Mouse (Mus musculus) retina, postnatal 1 day (tissue): Measurements from ENCODE around the gene Fam173a.

Source experiments
- DNase-seq: peaks from one replicate; pipeline ENCODE4 v3.0.0-alpha.2; 2012

Gene Fam173a

DNA sequence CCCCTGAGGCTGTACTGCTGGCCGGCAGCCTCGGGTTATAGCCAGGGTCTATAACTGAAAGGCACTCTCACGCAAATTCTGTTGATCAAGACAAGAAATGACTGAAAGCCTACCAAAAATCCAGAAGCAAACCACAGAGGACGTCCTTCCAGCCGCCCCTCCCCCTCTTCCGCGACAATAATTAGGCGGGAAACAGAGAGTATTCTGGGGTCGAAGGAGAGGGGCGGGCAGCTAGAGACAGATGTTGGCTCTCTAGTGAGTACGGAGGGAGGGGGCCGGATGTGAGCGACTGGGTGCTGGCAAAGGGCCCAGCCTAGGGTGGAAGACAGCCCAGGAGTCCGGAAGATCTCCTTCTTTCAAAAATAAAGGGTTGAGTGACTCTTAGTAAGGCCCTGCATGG is at the start of gene Fam173a:
Fam173a (minus strand) TSS at position 287 of the 400 bp plus-strand sequence.
- peak; percentile 92 for DNase-seq

DNA sequence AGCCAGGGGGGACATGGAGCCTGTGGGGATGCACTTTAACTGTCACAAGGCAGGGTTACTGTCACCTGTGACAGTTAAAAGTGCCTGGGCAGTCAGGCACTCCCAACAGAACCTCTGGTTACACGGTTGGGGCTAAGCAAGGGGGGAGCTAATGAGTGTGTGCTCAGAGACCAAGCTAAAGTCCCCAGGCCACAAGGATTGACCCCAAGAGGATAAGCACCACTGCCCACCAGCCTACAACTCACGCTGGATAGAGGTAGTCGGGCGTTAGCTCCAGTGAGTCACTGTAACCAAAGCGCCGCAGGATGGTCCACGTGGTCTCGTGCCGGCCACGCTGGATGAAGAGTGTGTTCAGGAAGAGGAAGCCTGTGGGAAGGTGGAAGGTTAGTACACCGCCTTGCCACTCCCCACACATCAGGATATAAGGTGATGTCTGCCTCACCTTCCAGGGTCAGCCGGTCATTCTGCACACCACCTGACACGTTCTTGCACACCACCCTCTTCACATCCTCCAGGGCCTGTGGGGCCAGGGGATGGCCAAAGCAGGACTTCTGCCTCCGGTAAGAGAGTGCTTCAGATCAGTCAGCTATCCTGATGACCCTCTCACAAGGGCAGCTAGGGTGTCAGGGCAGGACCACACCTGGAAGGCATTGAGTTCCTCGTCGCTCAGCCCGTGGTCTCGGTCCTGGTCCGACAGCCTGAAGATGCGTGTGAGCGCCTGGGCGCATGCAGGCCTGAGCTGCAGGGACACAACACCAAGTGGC is 48.6 kb upstream of the Fam173a start, which contains the start of gene Gm20683:
Gm20683 (minus strand) TSS at position 647 of the 764 bp plus-strand sequence.
- no peak for DNase-seq

DNA sequence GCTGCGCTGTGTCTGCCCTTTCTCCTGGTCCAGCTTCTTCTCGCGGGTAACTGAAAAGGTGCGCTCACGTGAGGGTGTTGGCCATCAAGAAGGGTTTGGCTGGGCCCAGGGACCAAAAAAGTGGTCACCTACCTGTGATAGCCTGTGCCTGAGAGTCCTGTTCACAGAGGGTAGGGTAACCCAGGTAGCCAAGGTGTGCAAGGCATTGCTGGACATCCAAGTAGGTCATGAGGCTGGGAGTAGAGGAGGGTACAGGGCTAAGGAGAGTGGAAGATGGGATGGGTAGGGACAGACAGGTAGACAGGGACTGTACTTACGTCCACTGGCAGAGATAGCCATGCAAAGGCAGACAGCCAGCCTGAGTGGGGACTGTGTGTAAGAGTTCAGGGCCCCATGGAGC is 47.8 kb upstream of the Fam173a start:
- DNase-seq, result no peak

DNA sequence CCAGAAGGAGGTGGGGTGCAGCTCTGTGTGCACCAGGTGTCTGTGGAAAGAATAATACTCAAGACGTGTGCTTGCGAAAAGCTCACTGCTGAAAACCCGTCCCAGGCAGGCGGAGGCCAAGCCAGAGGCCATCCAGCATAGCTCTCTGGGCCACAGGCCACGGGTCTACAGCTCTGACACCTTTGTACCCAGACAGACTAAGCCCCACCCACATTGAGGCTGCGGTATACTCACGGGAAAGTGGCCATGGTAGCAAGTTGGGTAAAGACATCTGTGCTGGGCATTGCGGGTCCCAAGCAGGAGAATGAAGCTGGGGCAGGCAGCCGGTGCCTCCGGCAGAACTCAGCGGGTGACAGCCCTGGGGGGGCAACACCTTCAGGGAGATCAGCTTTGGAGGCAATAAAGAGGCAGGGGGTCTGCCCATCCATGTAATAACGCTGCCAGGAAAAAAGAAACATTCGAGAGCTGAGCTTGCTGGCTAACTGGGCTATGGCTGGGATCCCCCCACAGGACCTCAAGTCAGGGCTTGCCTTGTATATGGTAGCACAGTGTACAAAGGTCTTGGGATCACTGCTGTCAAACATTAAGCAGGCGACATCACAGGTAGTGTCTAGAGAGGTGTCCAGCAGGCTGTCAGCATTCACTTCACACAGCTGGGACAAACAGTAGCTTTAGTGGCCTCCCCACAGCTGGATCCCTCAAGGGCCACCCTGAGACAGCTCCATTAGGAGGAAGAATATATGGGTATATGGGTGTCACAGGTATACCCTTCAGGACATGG is 46.9 kb upstream of the Fam173a start:
- no peak for DNase-seq

DNA sequence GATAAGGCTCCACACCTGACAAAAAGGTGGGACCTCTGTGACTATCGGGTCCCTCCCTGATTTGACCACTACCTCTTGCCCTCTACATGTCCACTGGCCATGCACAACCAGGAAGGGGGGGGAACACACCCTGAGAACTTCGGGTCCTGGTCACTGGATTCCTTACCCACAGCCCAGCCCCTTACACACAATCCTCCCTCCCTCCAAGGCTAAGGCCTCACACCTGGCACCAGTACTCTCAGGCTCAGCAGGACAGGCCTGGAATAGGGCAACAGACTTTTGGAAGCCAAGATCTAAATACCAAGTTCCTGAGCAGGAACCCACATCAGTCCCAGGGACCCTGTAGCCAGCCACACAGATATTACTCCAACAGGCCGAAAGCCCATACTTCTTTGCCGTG is 46.2 kb upstream of the Fam173a start:
- DNase-seq, result no peak

DNA sequence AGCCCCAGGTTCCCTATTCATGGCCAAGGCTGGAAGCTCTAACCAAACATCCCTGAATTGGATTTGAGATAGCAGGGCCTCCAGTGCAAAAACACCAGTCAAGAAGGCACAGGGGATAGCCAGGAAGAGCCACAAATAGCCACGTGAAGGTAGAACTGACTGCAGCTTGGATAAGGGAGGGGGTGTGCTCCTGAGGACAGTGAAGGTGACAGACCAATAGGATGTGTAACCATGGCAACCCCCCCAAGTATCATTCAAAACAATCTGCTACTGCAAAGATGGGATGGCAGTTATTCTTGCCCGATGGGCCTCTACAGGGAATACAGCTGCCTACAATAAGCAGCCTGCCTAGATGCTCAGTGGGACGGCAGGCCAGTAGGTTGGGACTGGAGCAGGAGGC is 44.8 kb upstream of the Fam173a start:
- DNase-seq, result peak; percentile 59

DNA sequence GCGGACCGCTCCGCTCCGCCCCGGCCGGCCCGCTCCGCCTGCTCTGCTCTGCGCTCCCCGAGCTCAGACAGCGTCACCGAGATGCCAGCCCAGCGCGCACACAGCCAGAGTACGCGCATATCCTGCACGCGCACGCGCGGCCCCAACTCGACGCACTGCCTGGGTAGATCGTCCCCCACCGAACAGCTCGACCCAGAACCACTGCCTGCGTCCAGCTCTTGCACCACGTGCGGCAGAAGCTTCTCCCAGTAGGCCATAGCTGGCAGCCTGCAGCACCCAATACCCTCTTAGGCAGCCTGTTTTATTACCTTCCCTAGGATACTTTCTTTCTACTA is 44.3 kb upstream of the Fam173a start, which contains the start of gene Rhbdl1:
Rhbdl1 (minus strand) TSS at position 220 of the 335 bp plus-strand sequence.
- peak; percentile 84 for DNase-seq

DNA sequence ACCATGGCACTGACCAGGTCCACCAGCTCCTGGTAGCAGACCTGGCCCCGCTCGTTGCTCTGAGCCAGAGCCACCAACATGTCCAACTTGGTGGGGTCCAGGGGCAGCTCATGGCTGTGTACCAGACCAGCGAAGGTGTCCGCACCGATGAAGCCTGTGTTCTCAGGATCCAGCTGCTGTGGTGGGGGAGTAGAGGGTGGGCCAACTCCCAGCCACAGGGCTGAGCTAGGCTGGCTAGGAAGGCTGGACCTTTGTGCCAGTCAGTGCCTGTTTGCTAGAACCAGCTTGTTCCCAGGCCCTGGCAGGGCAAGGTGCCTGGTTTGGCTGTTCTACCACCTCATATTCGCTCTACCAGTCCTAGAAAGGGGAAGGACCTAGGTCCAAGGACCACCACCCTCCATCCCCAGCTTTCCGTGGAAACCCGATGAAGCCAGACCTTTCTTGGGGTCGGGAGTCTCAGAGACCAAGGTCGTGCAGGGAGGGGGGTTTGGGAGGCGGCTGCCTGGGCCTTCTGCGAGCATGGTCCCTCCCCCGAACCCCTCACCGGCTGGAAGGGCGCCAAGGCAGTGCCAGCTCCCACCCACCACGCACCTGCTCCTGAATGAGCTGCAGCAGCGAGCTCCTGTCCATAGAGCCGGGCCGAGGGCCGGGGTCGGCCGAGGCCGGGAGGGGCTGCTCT is 43.8 kb upstream of the Fam173a start:
- no peak for DNase-seq

DNA sequence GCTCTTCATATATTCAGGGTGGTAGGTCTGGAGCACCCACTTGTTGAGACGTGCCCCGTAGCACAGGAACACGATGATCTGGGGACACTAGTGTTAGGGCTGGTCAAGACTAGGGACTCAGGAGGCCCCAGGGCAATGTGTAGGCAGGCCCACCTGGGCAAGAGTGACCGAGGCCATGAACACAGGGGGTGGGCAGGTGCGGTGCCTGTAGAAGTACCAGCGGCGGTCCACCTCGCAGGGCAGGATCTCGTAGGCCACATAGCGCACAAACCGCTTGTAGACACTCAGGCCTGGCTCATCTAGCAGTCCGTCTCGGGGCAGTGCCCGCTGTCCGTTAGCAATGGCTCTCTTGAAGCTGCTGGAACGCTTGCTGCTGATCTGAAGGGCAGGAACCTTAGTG is 43.1 kb upstream of the Fam173a start:
- no peak for DNase-seq

DNA sequence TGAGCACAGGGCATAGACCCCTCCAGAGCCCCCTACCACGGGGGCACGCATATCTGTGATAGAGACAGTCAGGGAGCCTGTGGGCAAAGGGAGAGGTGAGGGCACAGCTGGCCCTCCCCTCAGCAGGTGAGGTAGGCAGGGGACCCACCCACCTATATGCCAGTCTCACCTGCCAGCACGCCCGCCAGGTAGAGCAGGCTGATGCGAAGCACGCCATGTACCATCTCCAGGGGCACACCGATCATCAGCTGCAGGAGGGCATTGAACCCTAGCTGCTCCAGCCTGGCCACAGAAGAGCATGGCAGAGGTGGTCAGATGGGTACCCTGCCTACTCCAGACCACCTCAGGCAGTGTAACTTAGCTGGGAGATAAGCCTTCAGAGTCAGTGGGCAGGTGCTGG is 42.6 kb upstream of the Fam173a start:
- DNase-seq, result no peak

DNA sequence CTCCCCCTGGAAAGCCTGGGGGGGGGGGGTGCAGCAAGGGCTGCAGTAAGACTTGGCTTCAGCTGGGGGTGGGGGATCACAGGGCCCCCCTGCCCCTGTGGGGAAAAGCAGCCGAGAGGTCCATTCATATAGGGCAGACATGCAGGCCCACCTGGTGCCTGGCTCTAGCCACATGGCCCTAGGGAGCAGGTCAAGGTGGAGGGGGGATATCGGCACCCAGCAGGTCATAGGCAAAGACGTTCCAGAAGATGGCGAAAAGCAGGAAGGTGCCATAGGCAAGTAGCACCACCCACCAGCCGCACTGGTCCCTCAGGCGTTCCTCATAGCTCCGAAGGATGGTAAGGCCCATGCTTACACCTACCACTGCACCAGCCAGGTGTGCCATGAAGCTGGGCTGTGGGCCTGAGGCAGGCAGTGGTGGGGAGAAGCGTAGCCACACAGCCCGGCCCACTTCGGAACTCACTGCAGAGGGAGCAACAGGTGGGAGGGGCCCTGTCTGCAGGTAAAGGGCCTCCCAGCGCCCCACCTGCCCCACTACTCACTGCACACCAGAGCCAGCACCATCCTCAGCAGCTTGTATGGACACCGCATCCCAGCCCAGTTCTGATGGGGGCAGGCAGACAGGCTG is 42.0 kb upstream of the Fam173a start:
- no peak for DNase-seq

DNA sequence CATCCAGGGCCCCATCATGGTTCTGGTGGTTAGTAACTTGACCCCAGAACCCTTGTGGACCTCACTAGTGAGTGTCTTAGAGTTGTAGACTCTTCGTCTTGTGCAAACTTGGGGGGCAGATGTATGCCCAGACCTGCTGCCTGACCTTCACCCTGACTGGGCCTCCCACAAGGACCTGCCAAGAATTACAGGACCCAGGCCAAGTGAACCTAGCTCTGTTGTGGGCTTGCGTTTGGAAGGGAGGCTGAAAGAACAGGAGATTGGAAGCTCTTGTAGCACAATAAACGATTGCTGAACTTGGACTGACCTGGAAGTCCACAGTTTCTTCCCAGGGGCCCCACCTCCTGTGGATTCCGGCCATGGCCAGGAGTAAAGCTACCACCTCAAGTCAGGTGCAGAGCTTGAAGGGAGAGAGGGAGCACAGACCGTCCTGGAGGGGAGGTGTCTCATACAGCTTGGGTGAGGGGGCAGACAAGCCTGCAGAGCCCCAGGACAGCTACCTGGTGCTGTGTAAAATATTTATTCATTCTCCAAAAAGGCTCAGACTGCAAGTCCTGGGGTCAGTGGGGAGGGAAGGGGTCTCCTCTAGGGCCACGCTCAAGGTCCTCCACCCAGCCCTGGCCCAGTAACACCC is 41.4 kb upstream of the Fam173a start:
- DNase-seq, result no peak

DNA sequence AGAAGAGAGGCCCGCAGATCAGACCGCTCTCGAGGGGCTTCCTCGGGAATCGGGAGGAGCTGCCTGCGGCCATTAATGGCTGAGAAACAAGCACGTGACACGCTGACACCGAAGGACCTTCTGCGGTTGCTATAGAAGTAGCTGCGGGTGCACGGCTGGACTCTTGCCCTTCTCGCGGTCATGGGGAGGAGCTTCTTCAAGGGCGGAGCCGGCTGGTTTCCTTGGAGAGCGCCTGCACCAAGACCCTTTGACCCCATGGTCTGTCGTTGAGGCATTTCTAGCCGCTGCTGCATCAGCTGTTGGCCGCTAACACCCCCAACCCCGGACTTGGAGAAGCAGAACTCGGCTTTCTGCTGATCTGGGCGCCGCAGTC is 40.6 kb upstream of the Fam173a start, which contains the start of gene Stub1:
Stub1 (minus strand) TSS at position 114 of the 373 bp plus-strand sequence.
- peak; percentile 96 for DNase-seq

DNA sequence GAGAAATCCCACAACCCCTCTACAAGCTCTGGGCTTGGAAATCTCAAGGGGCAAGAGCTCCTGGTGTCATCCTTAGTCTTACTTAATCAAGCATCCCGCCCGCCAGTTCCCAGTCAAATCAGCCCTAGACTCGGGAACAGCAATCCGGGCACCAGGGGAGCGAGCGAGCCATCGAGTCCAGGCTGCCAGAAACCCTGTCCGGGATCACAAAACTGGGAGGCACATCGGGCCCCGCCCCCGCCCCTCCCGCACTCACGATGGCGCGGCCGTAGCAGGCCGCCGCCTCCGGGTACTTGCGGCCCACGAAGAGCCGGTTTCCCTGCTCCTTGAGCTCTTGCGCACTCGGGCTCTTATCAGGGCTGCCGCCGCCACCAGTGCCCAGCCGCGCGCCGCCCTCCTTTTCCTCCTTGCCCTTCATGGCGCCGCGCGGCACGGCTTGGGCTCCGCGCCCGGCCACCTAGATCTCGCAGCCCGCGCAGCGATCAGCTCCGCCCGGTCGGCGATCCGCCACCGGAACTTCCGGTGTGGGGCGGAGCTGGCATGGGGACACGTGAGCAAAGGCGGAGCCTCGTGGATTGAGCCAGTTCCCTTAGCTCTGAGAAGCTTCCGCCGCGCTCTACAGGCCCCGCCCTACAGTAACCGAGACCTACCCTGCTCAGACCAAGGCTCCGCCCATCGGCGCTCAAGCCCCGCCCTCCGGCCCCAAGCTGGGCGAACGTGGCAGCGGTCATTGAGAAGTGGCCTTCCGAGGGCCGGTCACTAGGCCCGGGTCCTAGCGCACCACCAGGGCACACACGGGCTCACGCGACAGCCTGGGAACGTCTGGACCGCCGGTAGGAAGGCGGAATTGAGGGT is 40.0 kb upstream of the Fam173a start:
- peak; percentile 99 for DNase-seq

DNA sequence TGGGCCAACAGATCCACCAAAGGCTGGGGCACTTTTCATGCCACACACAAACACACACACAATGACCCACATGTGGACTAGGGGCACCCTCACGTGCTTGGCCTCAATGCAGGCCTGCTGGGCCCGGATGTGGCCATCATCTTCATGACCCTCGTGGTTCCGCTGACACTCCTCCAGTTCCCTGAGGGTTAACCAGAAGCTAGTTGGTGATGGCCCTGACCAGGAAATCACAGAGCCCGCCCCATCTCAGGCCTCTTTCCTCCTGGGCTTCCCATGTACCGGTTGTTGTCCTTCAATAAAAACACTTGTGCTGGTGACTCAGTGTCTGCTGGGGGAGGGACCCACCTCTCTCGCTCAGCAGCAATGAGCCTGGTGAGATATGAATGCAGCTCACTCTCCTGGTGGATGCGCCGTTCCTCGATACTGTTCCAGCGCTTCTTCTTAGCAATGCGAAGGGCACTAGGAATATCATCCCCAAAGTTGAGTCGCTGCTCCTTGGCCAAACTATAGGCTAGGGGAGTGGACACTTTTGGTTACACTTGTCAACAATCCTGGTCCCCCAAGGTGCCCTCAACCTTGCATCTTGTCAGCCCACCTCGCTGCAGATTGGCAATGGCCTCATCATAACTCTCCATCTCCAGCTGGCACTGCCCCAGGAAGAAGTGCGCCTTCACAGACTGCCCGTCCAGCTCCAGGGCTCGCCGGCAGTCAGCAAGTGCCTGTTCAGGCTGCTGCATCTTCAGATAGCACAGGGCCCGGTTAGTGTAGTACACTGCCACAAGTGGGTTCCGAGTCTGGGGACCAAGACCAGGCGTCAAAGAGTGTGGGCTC is 39.0 kb upstream of the Fam173a start:
- DNase-seq, result no peak

DNA sequence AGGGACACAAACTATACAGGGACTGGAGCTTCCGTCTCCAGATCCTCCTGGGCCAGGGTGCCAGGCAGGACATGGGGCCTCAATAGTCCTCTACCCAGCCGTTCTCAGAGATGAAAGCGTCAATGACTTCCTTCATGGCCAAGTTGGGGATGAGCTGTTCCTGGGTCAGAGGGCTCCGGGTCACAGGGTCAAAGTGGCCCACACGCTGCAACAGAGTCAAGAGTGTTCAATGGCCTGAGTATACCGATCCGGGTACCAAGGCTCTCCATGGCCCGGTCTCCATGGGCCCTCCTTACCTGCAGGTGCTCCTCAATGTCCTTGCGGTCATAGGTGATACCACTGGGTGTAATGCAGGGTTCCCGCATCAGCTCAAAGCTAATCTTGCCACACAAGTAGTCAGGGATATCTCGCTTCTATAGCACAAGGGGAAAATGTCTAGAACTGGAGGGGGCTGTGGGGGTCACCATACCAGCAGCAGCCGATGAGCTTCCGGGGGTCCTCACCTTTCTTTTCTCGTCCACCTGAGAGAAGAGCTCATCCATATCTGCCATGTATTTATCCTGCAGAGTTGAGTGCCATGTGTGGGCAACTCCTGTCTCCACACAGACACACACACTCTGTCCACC is 38.2 kb upstream of the Fam173a start:
- no peak for DNase-seq

DNA sequence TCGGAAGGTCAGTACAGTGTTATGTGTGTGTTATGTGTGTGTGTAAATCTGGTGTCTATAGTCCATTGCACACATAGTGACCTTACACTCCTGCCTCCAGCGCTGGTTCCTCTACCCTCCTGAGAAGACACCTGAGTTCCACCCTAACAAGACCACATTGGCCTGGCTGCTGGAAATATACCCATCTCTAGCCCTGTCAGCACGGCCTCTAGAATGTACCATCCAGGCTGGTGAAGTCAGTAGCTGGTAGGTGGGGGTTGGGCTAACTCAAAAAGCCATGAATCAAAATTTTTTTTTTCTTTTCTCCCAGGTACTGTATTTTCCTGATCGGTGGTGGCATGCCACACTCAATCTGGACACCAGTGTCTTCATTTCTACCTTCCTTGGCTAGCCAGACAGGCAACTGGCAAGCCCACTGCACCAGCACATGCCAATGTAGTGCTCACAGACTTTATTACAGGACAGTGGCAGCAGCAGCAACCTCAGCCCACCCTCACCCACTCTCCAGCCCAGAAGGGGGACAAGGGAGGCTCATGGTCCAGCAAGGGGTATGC is 37.6 kb upstream of the Fam173a start:
- no peak for DNase-seq

DNA sequence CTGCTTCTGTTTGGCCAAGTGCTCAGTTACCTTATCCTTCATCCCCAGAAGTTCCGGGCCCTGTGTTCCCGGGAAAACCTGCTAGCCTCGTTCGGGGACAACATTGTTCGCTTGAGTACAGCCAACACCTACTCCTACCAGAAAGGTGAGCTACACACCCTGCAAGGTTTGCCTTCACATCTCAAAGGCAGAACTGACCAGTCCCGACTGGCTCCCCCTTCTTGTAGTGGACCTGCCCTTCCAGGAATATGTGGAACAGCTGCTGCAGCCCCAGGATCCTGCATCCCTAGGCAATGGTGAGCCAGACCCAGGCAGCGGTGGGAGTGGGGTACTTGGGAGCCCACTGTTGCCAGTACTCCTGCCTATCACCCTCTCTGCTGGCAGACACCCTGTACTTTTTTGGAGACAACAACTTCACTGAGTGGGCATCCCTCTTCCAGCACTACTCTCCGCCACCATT is 36.9 kb upstream of the Fam173a start:
- DNase-seq, result no peak

DNA sequence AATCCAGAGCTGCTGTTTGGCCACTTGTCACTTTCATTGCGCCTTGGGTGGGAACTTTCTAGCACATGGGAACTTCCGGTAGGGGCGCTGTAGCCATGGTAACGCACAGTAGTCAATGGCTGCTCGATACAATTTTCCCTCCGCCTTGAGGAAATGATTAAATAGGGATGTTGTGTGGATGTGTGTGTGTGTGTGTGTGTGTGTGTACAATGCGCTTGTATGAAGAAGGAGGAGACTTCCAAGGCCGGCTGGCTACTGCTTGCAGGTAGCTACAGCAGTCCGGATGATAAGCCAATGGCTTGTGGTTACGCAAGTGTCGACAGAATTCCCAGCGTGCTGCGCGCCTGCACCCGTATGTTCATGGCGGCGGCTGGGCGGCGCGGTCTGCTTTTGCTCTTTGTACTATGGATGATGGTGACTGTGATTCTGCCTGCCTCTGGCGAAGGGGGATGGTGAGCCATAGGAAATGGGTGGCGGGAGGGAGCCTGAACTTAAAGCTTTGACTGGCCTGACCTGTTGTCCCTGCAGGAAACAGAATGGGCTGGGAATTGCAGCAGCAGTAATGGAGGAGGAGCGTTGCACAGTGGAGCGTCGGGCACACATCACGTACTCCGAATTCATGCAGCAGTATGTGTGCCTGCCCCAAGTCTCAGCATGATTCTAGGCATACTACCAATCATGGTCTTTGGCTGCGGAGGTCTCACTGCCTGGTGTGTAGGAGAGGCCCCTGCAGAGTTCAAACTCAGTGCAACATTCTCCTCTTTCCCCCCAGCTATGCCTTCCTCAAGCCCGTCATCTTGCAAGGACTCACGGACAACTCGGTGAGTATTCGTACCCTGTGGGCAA is 36.2 kb upstream of the Fam173a start, which contains the start of gene Jmjd8:
Jmjd8 (plus strand) TSS at position 156 of the 846 bp plus-strand sequence.
- DNase-seq, result peak; percentile 90
